Mouse (Mus musculus): ENCODE measurements at regions not wholly inside any gene's neighbourhood (a gene's known extent, or its start where the extent isn't known, plus 50 kb on each side); places are given as distances from the start of the nearest gene placed in this dataset.

DNA sequence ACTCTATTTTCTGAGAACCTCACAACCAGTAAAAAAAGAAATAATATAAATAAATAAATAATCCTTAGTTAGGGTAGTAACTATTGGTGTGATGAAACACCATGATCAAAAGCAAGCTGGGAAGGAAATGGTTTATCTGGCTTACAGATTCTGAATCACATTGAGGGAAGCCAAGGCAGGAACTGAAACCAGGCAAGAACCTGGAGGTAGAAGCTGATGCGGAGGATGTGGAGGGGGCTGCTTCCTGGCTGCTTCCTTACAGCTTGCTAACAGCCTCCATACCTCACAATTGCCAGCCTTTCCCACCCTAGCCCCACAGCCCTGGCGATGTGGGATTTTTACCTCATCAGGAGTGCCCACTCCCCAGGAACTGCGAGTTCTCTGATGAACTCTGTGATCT lies 190.4 kb downstream of the Shq1 start:
- Histone ChIP-seq H3K4me3 (ENCODE audit: insufficient read depth, low read depth, low read length) (no peak overlapping the region), H3K4me1 (ENCODE audit: control insufficient read depth, insufficient read depth, low read length) (peaks cover 5% of the 10 kb centered on the region; the same call in 1 of the 2 replicates), H3K27ac (ENCODE audit: insufficient read depth, low read depth, low read length) (no peak overlapping the region)
- TF ChIP-seq POLR2A (IDR thresholded peaks at IDR 0.05; ENCODE audit: insufficient read depth, low read depth, low read length) (no peak), CTCF (IDR thresholded peaks at IDR 0.05; ENCODE audit: insufficient read depth, low read depth, low read length) (no peak)
- WGBS = 97% methylated on average over 3 of the region's 3 CpGs

DNA sequence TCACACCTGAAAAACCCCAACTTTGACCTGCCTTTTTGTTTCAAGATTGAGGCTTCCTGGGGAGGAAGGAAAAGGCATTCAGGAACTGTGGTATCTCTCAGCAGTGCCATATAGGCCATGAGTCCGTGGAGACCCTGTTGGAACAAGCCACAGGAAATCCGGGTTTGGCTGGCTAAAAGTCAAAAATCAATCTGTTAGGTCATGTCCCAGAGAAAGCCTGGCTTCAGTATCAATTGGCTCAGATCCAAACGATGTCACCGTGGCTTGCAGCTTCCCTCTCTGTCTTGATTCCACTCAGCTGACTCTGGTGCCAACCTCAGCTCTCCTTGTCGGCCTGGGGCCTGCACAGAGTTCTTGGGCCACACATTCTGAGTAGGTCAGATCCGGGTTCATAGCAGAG lies 191.1 kb downstream of the Shq1 start:
- no peak overlapping the region for H3K27ac ChIP-seq (ENCODE audit: insufficient read depth, low read depth, low read length)
- TF ChIP-seq POLR2A (IDR thresholded peaks at IDR 0.05; ENCODE audit: insufficient read depth, low read depth, low read length) = no peak
- TF ChIP-seq CTCF (IDR thresholded peaks at IDR 0.05; ENCODE audit: insufficient read depth, low read depth, low read length) = no peak
- 63% methylated on average over 6 of the region's 6 CpGs for WGBS
- no peak overlapping the region for H3K4me3 ChIP-seq (ENCODE audit: insufficient read depth, low read depth, low read length)
- H3K4me1 ChIP-seq (ENCODE audit: control insufficient read depth, insufficient read depth, low read length) = peaks cover 5% of the 10 kb centered on the region; the same call in 1 of the 2 replicates

DNA sequence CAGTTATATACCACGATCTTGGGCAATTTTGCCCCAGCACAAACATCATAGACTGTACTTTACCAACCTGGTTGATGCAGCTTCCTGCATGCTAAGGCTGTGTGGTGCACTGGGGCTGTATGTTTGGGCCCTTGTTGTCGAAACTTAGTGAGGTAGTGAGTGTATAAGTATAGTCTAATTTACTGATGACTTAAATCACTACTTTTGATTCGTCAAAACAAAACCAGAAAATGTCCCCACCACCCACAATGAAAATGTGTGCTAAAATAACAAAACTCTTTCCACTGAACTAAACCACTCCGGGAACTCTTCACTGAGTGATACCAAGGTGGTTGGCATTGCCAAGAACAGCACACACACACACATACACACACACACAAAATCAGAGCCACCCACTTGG lies 191.5 kb downstream of the Shq1 start:
- Histone ChIP-seq H3K4me1 (ENCODE audit: control insufficient read depth, insufficient read depth, low read length) (peaks cover 6% of the 10 kb centered on the region; the same call in 1 of the 2 replicates), H3K27ac (ENCODE audit: insufficient read depth, low read depth, low read length) (no peak overlapping the region), H3K4me3 (ENCODE audit: insufficient read depth, low read depth, low read length) (no peak overlapping the region)
- 82% methylated on average over 4 of the region's 4 CpGs for WGBS
- TF ChIP-seq CTCF (IDR thresholded peaks at IDR 0.05; ENCODE audit: insufficient read depth, low read depth, low read length) = no peak
- TF ChIP-seq POLR2A (IDR thresholded peaks at IDR 0.05; ENCODE audit: insufficient read depth, low read depth, low read length) = no peak

DNA sequence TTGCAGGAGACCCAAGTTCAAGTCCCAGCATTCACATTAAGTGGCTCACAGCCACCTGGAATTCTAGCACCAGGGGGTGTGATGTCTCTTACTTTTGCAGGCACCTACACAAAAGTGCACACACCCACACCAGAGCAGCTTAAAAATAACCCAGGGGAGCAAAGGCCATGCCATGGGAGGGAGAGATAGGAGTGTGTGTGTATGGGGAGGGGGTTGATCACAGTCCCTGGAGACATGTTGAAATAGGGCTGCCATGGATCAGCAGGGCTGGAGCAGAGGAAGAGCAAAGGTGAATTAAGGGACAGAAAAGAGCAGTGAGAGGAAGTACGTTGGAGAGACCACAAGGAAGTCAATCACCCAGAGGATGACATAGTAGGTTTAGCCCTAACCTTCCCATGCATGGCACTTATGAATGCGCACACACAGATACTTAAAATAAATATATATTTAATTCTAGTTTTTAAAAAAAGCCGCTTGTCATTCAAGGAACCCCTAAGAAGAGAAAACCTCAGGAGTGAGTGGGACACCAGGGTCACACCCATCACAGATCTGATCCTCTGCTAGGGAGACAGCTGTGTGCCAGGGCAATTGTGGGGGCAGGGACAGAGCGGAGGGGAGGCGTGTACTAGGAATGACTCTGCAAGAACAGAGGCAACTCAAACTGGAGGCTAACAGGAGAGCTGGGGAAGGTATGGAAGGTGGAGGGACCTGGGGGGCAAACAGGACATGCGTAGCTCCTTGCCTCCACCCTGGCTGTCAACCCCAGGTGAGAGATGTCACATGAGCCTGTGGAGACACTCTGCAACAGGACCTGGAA lies 189.5 kb upstream of the Rybp start:
- Histone ChIP-seq H3K27ac (ENCODE audit: insufficient read depth, low read depth, low read length) (no peak overlapping the region), H3K4me3 (ENCODE audit: insufficient read depth, low read depth, low read length) (no peak overlapping the region), H3K4me1 (ENCODE audit: control insufficient read depth, insufficient read depth, low read length) (peaks cover 6% of the 10 kb centered on the region; the same call in 1 of the 2 replicates)
- 93% methylated on average over 6 of the region's 6 CpGs for WGBS
- TF ChIP-seq CTCF (IDR thresholded peaks at IDR 0.05; ENCODE audit: insufficient read depth, low read depth, low read length) (no peak), POLR2A (IDR thresholded peaks at IDR 0.05; ENCODE audit: insufficient read depth, low read depth, low read length) (no peak)

DNA sequence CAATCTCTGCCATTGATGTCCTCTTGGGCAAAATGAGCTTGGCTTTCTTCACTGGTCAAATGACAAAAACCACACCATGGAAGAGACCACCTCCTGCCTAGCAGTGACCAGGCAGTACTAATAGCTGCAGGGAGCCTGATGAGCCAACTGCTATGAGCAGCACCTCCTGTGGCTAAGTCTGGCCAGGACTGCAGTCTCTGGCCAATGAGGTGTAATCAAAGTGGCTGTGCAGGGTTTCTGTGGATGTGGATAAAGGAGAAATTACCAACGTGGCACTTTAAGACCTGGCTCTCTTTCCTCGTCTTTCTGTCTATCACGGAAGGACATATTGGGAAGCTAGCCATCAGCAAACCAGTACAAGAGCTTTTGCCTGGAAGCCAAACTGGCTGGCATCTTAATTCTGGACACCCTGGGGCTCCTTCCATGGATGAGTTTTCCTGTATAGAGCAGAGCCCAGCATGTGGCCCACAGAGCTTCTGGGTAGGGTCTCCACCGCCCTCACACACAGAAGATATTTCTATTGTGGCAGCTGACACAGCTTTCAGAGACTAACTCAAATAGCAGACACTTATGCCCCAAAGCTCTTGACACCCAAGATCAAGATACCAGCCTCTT lies 188.2 kb upstream of the Rybp start:
- peaks cover 6% of the 10 kb centered on the region; the same call in 1 of the 2 replicates for H3K4me1 ChIP-seq (ENCODE audit: control insufficient read depth, insufficient read depth, low read length)
- TF ChIP-seq CTCF (IDR thresholded peaks at IDR 0.05; ENCODE audit: insufficient read depth, low read depth, low read length) (no peak), POLR2A (IDR thresholded peaks at IDR 0.05; ENCODE audit: insufficient read depth, low read depth, low read length) (no peak)
- no peak overlapping the region for H3K4me3 ChIP-seq (ENCODE audit: insufficient read depth, low read depth, low read length)
- WGBS = 63% methylated on average over 4 of the region's 4 CpGs
- no peak overlapping the region for H3K27ac ChIP-seq (ENCODE audit: insufficient read depth, low read depth, low read length)

DNA sequence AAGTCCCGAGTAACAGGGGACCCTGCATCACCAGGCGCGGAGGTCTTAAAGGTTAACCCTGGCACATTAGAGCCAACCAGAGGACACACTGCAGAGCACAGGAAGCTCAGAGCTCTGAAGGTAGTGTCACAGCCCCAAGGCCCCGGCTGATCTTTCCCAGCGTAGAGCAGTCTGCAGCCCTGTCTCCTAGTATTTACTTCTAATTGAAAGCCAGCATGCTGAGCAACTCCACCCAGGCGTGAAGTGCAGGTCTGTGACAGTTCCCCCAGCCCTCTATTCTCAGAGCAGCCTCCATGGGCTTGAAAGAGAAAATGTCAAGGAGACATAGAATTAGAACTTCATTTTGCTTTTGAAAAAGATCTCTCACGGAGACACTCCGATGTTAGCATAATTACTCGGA lies 187.0 kb upstream of the Rybp start:
- Histone ChIP-seq H3K4me3 (ENCODE audit: insufficient read depth, low read depth, low read length) (no peak overlapping the region), H3K4me1 (ENCODE audit: control insufficient read depth, insufficient read depth, low read length) (peaks cover 6% of the 10 kb centered on the region; the same call in 1 of the 2 replicates), H3K27ac (ENCODE audit: insufficient read depth, low read depth, low read length) (no peak overlapping the region)
- WGBS = 59% methylated on average over 9 of the region's 9 CpGs
- no peak for TF ChIP-seq POLR2A (IDR thresholded peaks at IDR 0.05; ENCODE audit: insufficient read depth, low read depth, low read length)
- no peak for TF ChIP-seq CTCF (IDR thresholded peaks at IDR 0.05; ENCODE audit: insufficient read depth, low read depth, low read length)

DNA sequence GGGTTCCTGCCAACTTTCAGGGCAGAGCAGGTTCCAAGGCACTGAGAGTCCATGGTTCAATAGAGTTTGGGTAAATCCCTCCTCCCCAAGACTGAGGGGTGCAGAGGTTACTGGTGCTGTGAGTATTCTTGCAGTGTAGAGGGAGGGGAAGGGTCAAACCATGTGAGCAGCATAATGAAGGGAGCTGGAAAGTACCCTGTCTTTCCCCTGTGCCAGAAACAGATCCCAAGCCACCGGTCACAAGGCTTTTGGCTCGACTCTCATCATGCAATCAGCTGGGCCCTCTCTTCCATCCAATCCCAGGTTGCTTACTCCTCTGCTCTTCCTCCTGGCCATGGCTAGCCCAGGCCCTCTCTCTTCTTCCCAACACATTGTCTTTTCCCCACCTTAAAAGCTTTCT lies 182.8 kb upstream of the Rybp start:
- Histone ChIP-seq H3K27ac (ENCODE audit: insufficient read depth, low read depth, low read length) (no peak overlapping the region), H3K4me3 (ENCODE audit: insufficient read depth, low read depth, low read length) (no peak overlapping the region), H3K4me1 (ENCODE audit: control insufficient read depth, insufficient read depth, low read length) (peaks cover 4% of the 10 kb centered on the region; the same call in 1 of the 2 replicates)
- 62% methylated on average over 2 of the region's 2 CpGs for WGBS
- TF ChIP-seq POLR2A (IDR thresholded peaks at IDR 0.05; ENCODE audit: insufficient read depth, low read depth, low read length) (no peak), CTCF (IDR thresholded peaks at IDR 0.05; ENCODE audit: insufficient read depth, low read depth, low read length) (no peak)

DNA sequence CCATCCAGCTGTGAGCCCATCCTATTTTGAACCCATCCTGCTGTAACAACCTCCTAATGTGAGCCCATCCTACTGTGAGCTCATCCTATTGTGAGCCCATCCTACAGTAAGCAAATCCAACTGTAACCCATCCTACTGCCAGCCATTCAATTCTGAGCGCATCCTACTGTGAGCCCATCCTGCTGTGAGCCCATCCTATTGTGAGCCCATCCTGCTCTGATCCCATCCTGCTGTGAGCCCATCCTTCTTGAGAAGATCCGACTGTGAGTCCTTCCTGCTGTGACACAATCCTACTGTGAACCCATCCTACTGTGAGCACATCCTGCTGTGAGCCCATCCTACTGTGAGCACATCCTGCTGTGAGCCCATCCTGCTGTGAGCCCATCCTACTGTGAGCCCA lies 175.5 kb upstream of the Rybp start:
- H3K4me1 ChIP-seq (ENCODE audit: control insufficient read depth, insufficient read depth, low read length) = no peaks in the 10 kb centered on the region
- H3K4me3 ChIP-seq (ENCODE audit: insufficient read depth, low read depth, low read length) = no peak overlapping the region
- 86% methylated on average over 2 of the region's 2 CpGs for WGBS
- H3K27ac ChIP-seq (ENCODE audit: insufficient read depth, low read depth, low read length) = no peak overlapping the region
- no peak for TF ChIP-seq CTCF (IDR thresholded peaks at IDR 0.05; ENCODE audit: insufficient read depth, low read depth, low read length)
- no peak for TF ChIP-seq POLR2A (IDR thresholded peaks at IDR 0.05; ENCODE audit: insufficient read depth, low read depth, low read length)

DNA sequence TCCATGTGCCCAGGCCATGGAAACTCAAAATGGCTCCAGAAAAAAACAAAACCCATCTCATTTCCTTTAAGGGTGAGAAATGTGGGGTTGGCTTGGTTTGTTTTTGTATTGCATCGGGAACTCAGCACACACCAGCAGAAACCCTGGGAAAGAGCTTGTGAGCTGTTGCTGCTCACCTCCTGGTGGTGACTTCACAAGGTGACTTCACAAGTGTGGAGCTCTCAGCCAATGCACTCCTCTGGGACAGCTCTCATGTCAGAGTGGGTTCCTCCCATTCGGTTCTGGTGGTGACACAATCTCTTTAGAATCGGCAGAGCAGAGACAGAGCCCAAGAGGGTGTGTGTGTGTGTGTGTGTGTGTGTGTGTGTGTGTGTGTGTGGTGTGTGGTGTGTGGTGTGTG lies 166.1 kb upstream of the Rybp start:
- TF ChIP-seq POLR2A (IDR thresholded peaks at IDR 0.05; ENCODE audit: insufficient read depth, low read depth, low read length) = no peak
- no peak for TF ChIP-seq CTCF (IDR thresholded peaks at IDR 0.05; ENCODE audit: insufficient read depth, low read depth, low read length)
- Histone ChIP-seq H3K4me3 (ENCODE audit: insufficient read depth, low read depth, low read length) (no peak overlapping the region), H3K27ac (ENCODE audit: insufficient read depth, low read depth, low read length) (no peak overlapping the region), H3K4me1 (ENCODE audit: control insufficient read depth, insufficient read depth, low read length) (no peaks in the 10 kb centered on the region)
- WGBS = 95% methylated on average over 3 of the region's 3 CpGs

All from olfactory bulb, adult 2 months (tissue).